Mouse (Mus musculus) stomach, embryonic 14.5 days (tissue): ENCODE data around the gene Arvcf. TPM values are rescaled to one million over a fixed set of nuclear protein-coding genes. Genes with fewer than 3 reads are reported as not detected.
A peak's percentile ranks its signal among the peaks of the same experiment; 100 is the strongest.

Experiments
- ATAC-seq: fragments of 200-750 bp; cut with Nextera tagmentation; 2 replicates; pipeline ENCODE4 v1.8.0; 2017; ENCODE audit warnings: low read depth, moderate TSS enrichment; ENCODE audit not compliant: insufficient number of reproducible peaks, insufficient read depth, low FRiP score
- H3K27ac ChIP-seq: fragments of 300-500 bp; sonication (generic); 2 replicates; pipeline ENCODE4 v1.5.1; 2014; ENCODE audit warnings: mild to moderate bottlenecking, low read length, moderate library complexity, mixed read lengths
- H3K27me3 ChIP-seq: fragments of 300-500 bp; sonication (generic); 2 replicates; pipeline ENCODE4 v1.6.1; 2014; ENCODE audit warnings: low read length, control low read depth, mixed read lengths; ENCODE audit not compliant: control insufficient read depth, insufficient read depth
- H3K36me3 ChIP-seq: fragments of 300-500 bp; sonication (generic); 2 replicates; pipeline ENCODE4 v1.6.1; 2014; ENCODE audit warnings: mild to moderate bottlenecking, control low read depth, low read length, moderate library complexity, mixed read lengths; ENCODE audit not compliant: control insufficient read depth, insufficient read depth
- H3K4me1 ChIP-seq: fragments of 300-500 bp; sonication (generic); 2 replicates; pipeline ENCODE4 v1.6.1; 2014; ENCODE audit warnings: low read length, control low read depth, mixed read lengths; ENCODE audit not compliant: control insufficient read depth, insufficient read depth
- H3K4me2 ChIP-seq: fragments of 300-500 bp; sonication (generic); replicated peaks from 2 replicates; pipeline ENCODE4 v1.6.1; 2014; ENCODE audit warnings: low read depth, low read length, control low read depth
- H3K4me3 ChIP-seq: fragments of 300-500 bp; sonication (generic); 2 replicates; pipeline ENCODE4 v1.5.1; 2014; ENCODE audit warnings: low read depth, low read length, control low read depth
- H3K9ac ChIP-seq: fragments of 300-500 bp; sonication (generic); replicated peaks from 2 replicates; pipeline ENCODE4 v1.6.1; 2014; ENCODE audit warnings: low read depth, mild to moderate bottlenecking, control low read depth, low read length, moderate library complexity, mixed read lengths
- H3K9me3 ChIP-seq: fragments of 300-500 bp; sonication (generic); 2 replicates; pipeline ENCODE4 v1.6.1; 2016; ENCODE audit warnings: low read depth, low read length, control low read depth; ENCODE audit not compliant: control insufficient read depth
- WGBS: fragments of 180-500 bp; shearing (Covaris S2); extraction: QIAGEN DNeasy Blood & Tissue Kit; methylation state at CpG from one replicate; pipeline ENCODE4 v1.1.7; 2014; 5-methylcytosine and 5-hydroxymethylcytosine counted together
- polyA plus RNA-seq: library from polyadenylated mRNA; unstranded; fragments of >200 nt; fragmentation: Nextera tagmentation; extraction: Ambion mirVana; gene quantifications from 2 replicates; pipeline ENCODE4 v1.2.1, GENCODE M21; 2014

Arvcf gene
- polyA plus RNA-seq, 1 experiment from 2014 or later, result 27.9 TPM

DNA sequence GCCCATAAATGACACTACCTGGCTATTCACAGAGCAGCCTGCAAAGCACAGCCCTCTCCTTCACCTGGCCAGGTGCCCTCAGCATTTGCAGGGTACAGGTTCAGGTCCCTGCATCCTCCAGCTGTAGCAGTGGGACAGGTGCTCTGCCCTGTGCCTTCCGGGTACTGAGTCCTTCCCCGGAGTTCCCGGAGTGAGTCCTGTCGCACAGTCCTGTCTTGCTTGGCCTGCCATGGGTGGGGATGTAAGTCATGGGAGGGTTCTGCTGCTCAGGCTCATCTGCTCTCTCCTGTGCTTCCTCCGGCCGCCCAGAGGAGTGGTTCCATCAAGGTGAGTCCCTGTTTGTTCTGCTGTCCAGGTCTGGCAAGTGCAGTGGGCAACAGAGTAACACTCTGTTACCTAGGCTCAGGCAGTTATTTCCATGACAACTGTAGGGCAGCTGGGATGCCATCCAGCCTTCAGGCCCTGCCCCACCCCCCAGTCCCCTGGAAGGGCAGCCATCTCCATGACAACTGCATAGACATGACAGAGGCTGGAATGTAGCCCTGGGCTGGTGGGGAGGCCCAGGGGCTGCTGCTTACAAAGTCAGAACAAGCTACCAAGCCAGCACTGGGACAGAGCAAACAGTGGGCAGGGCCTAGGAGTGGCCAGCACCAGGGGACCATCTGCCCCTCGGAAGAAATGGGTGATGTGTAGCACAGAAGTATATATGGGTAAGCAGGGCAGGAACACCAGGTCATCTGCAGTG, 52.7 kb downstream of the Arvcf start:
- Histone ChIP-seq H3K4me3 (no peak overlapping the region), H3K9me3 (no peaks in the 10 kb centered on the region), H3K9ac (no peak overlapping the region), H3K4me2 (no peak overlapping the region), H3K27ac (peak overlapping the region; percentile 48; the same call in 1 of the 2 replicates), H3K4me1 (peaks cover 21% of the 10 kb centered on the region), H3K27me3 (no peaks in the 10 kb centered on the region), H3K36me3 (peaks cover 57% of the 10 kb centered on the region)
- peak; percentile 81 for ATAC-seq
- 42% methylated on average over 7 of the region's 7 CpGs for WGBS

DNA sequence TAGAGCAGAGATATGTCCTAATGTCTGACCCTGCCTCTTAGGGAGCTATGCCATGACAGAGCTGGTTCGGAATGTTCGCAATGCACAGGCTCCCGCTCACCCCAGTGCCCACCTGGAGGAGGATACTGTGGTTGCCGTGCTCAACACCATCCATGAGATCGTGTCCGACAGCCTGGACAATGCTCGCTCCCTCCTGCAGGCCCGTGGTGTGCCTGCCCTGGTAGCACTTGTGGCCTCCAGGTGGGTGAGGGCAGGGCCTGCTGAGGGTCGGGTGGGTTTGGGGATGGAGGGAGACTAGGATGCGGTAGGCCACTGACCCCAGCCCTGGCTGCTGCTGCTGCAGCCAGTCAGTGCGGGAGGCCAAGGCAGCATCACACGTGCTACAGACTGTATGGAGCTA, 55.3 kb downstream of the Arvcf start:
- peaks cover 53% of the 10 kb centered on the region for H3K36me3 ChIP-seq
- WGBS, result 92% methylated on average over 12 of the region's 12 CpGs
- H3K4me2 ChIP-seq, result no peak overlapping the region

DNA sequence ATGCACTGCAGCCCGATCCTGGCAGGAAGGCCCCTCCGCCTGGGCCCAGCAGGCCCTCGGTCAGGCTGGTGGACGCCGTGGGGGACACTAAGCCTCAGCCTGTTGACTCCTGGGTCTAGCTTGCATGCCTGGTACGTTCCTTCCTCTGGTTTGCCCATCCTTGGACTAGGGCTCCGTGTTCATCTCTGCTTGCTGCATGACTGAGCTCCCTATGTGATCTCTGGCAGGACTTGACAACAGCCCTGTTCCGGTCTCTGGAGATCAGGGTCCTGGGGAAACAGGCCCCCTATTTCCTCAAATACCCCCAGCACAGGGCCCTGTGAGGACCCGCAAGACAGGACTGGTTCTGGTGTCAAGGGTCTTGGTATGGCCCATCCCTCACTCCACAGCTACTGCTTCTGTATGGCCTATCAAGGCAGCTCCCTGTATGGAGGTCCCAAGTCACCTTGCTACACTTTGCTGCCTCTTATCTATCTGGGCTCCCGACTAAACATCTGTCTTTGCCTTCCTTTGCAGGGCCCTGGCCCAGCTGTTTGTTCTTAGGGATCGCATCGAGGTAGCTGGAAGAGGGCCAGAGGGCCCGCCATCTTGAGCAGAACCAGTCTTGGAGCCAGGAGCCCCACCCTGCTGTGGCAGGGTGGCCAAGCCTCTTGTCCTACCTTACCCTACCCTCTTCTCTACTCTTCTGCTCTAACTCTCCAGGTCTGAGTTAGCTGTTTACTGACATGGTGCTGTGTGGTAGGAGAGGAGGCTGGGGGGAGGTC, 57.3 kb downstream of the Arvcf start:
- Histone ChIP-seq H3K4me3 (no peak overlapping the region), H3K36me3 (peaks cover 43% of the 10 kb centered on the region), H3K9me3 (no peaks in the 10 kb centered on the region), H3K4me2 (no peak overlapping the region), H3K4me1 (peaks cover 10% of the 10 kb centered on the region; the same call in 1 of the 2 replicates), H3K9ac (no peak overlapping the region), H3K27ac (no peak overlapping the region; the same call in 1 of the 2 replicates), H3K27me3 (no peaks in the 10 kb centered on the region)
- no peak for ATAC-seq
- 83% methylated on average over 13 of the region's 13 CpGs for WGBS

More for the DNA sequence above, 55.3 kb downstream of the Arvcf start:
- ATAC-seq, result no peak
- H3K4me3 ChIP-seq, result no peak overlapping the region
- H3K4me1 ChIP-seq, result peaks cover 13% of the 10 kb centered on the region; the same call in 1 of the 2 replicates
- H3K27ac ChIP-seq, result no peak overlapping the region
- H3K27me3 ChIP-seq, result no peaks in the 10 kb centered on the region
- no peaks in the 10 kb centered on the region for H3K9me3 ChIP-seq
- no peak overlapping the region for H3K9ac ChIP-seq

DNA sequence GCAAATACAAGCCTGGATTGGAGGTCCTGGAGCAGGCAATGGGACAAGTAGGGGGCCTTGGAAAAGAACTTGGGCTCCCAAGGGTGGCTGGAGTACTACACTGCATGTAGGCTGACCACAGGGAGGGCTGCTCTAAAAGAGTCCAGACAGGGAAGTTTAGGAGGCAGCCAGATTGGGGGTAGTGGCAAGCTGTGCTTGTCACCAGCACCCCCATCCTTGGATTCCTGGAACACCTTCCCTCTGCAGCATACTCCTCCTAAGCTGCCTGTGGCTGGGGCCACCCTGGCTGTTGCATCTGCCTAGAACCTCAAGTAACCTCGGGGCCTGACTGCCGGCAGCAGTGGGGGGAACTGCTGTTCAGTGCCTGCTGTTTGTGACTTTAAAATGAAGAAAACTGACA, 57.9 kb downstream of the Arvcf start:
- WGBS, result 73% methylated on average over 2 of the region's 2 CpGs
- Histone ChIP-seq H3K4me2 (no peak overlapping the region), H3K9me3 (no peaks in the 10 kb centered on the region), H3K4me3 (no peak overlapping the region), H3K27ac (no peak overlapping the region), H3K27me3 (no peaks in the 10 kb centered on the region), H3K9ac (no peak overlapping the region), H3K36me3 (peaks cover 43% of the 10 kb centered on the region), H3K4me1 (peaks cover 4% of the 10 kb centered on the region; the same call in 1 of the 2 replicates)
- no peak for ATAC-seq

DNA sequence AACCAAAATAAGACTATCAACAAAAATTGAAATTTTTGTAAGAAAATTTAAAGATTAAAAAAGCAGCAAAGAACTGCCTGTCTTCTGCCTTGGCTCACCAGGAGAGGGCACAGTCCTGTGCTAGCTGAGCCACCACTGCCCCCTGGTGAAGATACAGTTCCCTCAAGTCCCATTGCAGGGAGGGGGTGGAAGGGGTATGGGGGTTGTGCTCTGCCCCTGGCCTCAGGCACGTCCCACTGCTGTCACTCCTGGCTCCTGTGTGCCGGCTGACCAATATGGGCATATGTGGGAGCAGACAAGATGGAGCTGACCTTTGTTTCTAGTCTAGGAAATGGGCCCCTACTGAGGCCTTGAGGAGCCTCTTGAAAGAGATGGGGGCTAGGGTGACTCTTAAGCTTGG, 58.3 kb downstream of the Arvcf start:
- 0 out of 2 replicates have a peak, but pooled peaks cover under 1% of the 10 kb centered on the region for H3K4me1 ChIP-seq
- peaks cover 47% of the 10 kb centered on the region for H3K36me3 ChIP-seq
- no peaks in the 10 kb centered on the region for H3K9me3 ChIP-seq
- H3K9ac ChIP-seq, result no peak overlapping the region
- H3K27ac ChIP-seq, result no peak overlapping the region
- no peaks in the 10 kb centered on the region for H3K27me3 ChIP-seq
- H3K4me3 ChIP-seq, result no peak overlapping the region
- WGBS, result 12% methylated on average over 2 of the region's 2 CpGs
- no peak; the same call in 1 of the 2 replicates for ATAC-seq
- H3K4me2 ChIP-seq, result no peak overlapping the region

DNA sequence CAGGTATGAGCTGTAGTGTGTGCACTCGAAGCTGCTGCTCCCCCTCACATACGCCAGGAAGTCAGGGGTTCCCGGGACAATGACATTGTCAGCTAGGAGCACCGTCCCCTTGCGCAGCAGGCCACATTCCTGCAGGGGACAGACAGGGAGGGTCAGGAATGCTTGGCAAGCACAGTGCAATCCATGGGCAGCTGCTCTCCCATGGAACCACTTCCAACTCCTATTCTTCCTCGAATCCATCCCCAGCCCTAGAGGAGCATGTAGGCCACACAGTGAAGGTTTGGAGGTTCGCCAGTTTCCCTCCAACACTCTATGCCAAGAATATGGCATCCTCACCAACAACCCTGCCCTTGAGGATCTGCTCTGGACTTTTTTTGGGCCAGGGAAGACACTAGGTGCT, 59.9 kb downstream of the Arvcf start:
- no peak overlapping the region for H3K27ac ChIP-seq
- no peak overlapping the region for H3K9ac ChIP-seq
- ATAC-seq, result no peak
- H3K4me1 ChIP-seq, result no peaks in the 10 kb centered on the region
- no peak overlapping the region for H3K4me3 ChIP-seq
- no peaks in the 10 kb centered on the region for H3K9me3 ChIP-seq
- no peaks in the 10 kb centered on the region for H3K27me3 ChIP-seq
- H3K36me3 ChIP-seq, result peaks cover 44% of the 10 kb centered on the region
- H3K4me2 ChIP-seq, result no peak overlapping the region
- 69% methylated on average over 7 of the region's 7 CpGs for WGBS

DNA sequence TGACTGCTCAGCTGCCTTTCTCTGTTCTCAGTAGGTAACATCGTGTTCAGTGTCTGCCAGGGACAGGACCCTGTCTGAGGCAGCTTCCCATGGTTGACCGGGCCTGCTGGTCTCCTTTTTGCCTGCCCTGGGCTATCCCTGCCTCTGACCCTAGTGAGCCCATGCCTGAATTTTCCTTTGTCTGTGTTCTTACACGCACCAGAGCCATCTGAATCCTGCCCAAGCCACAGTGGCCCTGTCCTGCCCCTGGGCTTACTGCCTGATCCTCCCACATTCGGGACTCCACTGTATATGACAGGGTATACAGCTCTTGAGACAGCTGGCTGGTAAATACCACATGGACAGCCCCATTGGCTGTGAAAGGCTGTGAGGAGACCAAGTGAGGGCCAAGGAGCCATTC, 61.8 kb downstream of the Arvcf start:
- no peak for ATAC-seq
- no peaks in the 10 kb centered on the region for H3K27me3 ChIP-seq
- no peaks in the 10 kb centered on the region for H3K9me3 ChIP-seq
- WGBS, result 73% methylated on average over 4 of the region's 4 CpGs
- no peak overlapping the region for H3K4me3 ChIP-seq
- no peaks in the 10 kb centered on the region for H3K4me1 ChIP-seq
- no peak overlapping the region for H3K4me2 ChIP-seq
- no peak overlapping the region for H3K9ac ChIP-seq
- H3K27ac ChIP-seq, result no peak overlapping the region
- peaks cover 41% of the 10 kb centered on the region; the same call in 1 of the 2 replicates for H3K36me3 ChIP-seq

DNA sequence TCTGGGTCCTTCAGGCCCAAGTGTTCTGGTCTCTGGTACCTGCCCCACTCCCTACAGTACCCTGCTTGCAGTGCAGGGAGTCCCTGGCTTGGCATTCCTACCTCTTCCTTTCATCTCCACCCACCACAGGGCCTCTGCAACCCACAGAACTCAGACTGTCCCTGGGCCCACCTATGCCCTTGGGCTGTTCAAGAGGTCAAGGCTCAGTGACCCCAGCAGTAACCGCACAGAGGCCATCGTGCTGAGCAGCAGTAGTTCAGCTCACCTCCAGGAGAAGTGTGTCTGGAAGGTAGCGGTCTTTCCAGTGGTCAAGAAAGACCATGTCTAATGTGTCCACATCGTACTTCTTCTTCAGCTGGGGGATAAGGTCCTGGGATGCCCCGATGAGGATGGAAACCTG, 62.4 kb downstream of the Arvcf start:
- peaks cover 35% of the 10 kb centered on the region; the same call in 1 of the 2 replicates for H3K36me3 ChIP-seq
- WGBS, result 90% methylated on average over 5 of the region's 5 CpGs

More for the DNA sequence above, 62.4 kb downstream of the Arvcf start:
- ATAC-seq, result no peak
- Histone ChIP-seq H3K4me1 (no peaks in the 10 kb centered on the region), H3K4me2 (no peak overlapping the region), H3K27me3 (no peaks in the 10 kb centered on the region), H3K9me3 (no peaks in the 10 kb centered on the region), H3K4me3 (no peak overlapping the region), H3K9ac (no peak overlapping the region), H3K27ac (no peak overlapping the region)
